Mouse (Mus musculus) intestine, embryonic 16.5 days (tissue): ENCODE results near the gene Car4. TPM values are rescaled to one million over a fixed set of nuclear protein-coding genes. Genes with fewer than 3 reads are reported as not detected.

ENCODE experiments used
- ATAC-seq: fragments of 200-750 bp; cut with Nextera tagmentation; 2 replicates; pipeline ENCODE4 v1.8.0; 2017; ENCODE audit warnings: moderate TSS enrichment, moderate library complexity
- H3K27ac ChIP-seq: fragments of 300-500 bp; sonication (generic); 2 replicates; pipeline ENCODE4 v1.5.1; 2014; ENCODE audit warnings: mild to moderate bottlenecking, low read length
- H3K27me3 ChIP-seq: fragments of 300-500 bp; sonication (generic); replicated peaks from 2 replicates; pipeline ENCODE4 v1.6.1; 2014; ENCODE audit warnings: low read length, control low read depth, mixed read lengths; ENCODE audit not compliant: control insufficient read depth, insufficient read depth
- H3K36me3 ChIP-seq: fragments of 300-500 bp; sonication (generic); 2 replicates; pipeline ENCODE4 v1.6.1; 2014; ENCODE audit warnings: low read length, control low read depth; ENCODE audit not compliant: control insufficient read depth, insufficient read depth
- H3K4me1 ChIP-seq: fragments of 300-500 bp; sonication (generic); 2 replicates; pipeline ENCODE4 v1.6.1; 2014; ENCODE audit warnings: low read length, control low read depth, mixed read lengths; ENCODE audit not compliant: control insufficient read depth, insufficient read depth
- H3K4me2 ChIP-seq: fragments of 300-500 bp; sonication (generic); 2 replicates; pipeline ENCODE4 v1.6.1; 2014; ENCODE audit warnings: low read depth, low read length, control low read depth
- H3K4me3 ChIP-seq: fragments of 300-500 bp; sonication (generic); 2 replicates; pipeline ENCODE4 v1.5.1; 2014; ENCODE audit warnings: mild to moderate bottlenecking, low read length
- H3K9ac ChIP-seq: fragments of 300-500 bp; sonication (generic); 2 replicates; pipeline ENCODE4 v1.6.1; 2014; ENCODE audit warnings: low read depth, low read length
- H3K9me3 ChIP-seq: fragments of 300-500 bp; sonication (generic); 2 replicates; pipeline ENCODE4 v1.6.1; 2016; ENCODE audit warnings: low read length, control low read depth; ENCODE audit not compliant: control insufficient read depth
- WGBS: fragments of 180-500 bp; shearing (Covaris S2); extraction: QIAGEN DNeasy Blood & Tissue Kit; methylation state at CpG from one replicate; pipeline ENCODE4 v1.1.7; 2014; 5-methylcytosine and 5-hydroxymethylcytosine counted together
- polyA plus RNA-seq: library from polyadenylated mRNA; unstranded; fragments of >200 nt; fragmentation: Nextera tagmentation; extraction: Ambion mirVana; gene quantifications from 2 replicates; pipeline ENCODE4 v1.2.1, GENCODE M21; 2015

Car4 gene
- polyA plus RNA-seq: 0.15 and 0.32 TPM in 2 replicates

DNA sequence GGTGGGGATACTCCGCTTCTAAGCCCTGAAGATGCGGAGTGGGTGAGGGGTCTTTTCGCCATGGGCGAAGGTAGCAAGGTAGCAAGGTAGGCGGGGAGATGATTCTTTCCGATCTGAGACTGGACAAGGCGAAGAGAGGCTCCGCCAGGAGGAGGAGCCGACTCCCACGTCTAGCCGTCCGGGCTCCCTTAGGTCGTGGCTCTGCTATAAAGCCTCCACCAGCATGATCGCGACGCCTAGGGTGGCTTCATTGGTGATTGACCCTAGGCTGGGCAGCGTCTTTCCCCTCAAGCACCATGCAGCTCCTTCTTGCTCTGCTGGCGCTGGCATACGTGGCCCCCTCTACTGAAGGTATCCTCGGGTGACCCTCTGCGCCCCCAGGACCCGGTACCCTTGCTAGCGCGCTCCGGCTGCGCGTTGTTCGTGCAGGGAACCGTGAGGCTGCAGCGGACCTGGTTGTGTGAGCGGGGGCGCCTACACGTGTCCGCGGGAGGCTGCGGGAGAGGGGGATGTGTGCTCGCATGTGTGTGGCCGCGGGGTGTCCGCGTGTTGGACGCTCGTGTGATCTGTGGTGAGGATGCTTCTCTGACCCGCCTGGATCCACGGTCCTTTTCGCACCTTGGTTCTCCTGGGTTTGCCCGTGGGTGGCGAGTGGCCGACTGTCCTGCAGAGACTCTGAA lies at the start of gene Car4:
TSS of gene Car4 (plus strand) at position 196 of the 680 bp plus-strand sequence.
- H3K27ac ChIP-seq: no peak within 1 kb of the TSS
- ATAC-seq: no peak
- H3K36me3 ChIP-seq: no peaks in the 10 kb centered on the region
- peaks cover 35% of the 10 kb centered on the region for H3K27me3 ChIP-seq
- under 1% methylated on average over 49 of the region's 49 CpGs for WGBS
- no peaks in the 10 kb centered on the region for H3K9me3 ChIP-seq
- peak within 1 kb of the TSS; percentile 49 for H3K4me2 ChIP-seq
- peak within 1 kb of the TSS; percentile 33 for H3K4me3 ChIP-seq
- H3K9ac ChIP-seq: peak within 1 kb of the TSS; percentile 24; the same call in 1 of the 2 replicates
- peaks cover 13% of the 10 kb centered on the region for H3K4me1 ChIP-seq

DNA sequence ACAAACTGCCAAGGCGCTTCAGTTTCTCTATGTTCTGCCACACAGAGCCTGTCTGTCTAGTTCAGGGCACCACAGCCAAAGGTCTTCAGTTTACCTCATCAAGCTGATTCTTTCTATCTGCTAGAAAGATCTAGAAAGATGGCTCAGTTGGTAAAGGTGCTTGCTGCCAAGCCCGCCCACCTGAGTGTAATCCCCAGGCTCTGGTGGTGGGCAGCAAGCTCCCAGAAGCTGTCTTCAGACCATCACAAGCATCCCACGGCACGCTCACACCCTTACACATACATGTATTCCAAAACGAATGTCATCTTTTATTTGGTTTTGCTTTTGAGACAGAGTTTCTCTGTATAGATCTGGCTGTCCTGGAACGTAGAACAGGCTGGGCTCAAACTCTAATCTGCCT lies 49.1 kb upstream of the Car4 start:
- Histone ChIP-seq H3K27me3 (no peaks in the 10 kb centered on the region), H3K9ac (no peak overlapping the region), H3K4me2 (no peak overlapping the region), H3K4me3 (no peak overlapping the region), H3K36me3 (peaks cover 10% of the 10 kb centered on the region; the same call in 1 of the 2 replicates), H3K4me1 (no peaks in the 10 kb centered on the region), H3K27ac (no peak overlapping the region), H3K9me3 (no peaks in the 10 kb centered on the region)
- no peak for ATAC-seq
- WGBS: 90% methylated on average over 6 of the region's 6 CpGs

DNA sequence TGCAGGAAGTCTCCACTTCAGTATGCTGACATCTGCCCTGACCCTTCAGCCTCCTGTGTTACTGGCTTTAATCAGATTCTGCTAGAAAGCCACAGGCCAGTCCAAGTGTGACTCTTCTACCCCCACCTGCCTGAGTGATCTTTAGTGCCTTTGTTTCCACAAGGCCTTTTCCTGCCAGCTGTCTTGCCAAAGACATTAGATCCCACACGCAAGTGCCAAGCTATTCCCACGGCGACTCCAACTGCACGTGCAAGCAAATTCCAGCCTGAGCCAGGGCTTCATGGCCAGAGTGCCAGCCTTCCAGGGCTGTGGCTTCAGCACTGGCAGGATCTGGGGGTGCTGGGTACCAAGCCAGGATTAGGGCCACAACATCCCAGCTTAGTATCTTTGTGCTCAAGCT lies 47.2 kb upstream of the Car4 start:
- Histone ChIP-seq H3K9me3 (no peaks in the 10 kb centered on the region), H3K4me3 (no peak overlapping the region), H3K9ac (no peak overlapping the region), H3K27me3 (no peaks in the 10 kb centered on the region), H3K4me2 (no peak overlapping the region), H3K4me1 (0 out of 2 replicates have a peak, but pooled peaks cover 2% of the 10 kb centered on the region), H3K27ac (no peak overlapping the region), H3K36me3 (peaks cover 10% of the 10 kb centered on the region; the same call in 1 of the 2 replicates)
- no peak for ATAC-seq
- WGBS: 84% methylated on average over 4 of the region's 4 CpGs

DNA sequence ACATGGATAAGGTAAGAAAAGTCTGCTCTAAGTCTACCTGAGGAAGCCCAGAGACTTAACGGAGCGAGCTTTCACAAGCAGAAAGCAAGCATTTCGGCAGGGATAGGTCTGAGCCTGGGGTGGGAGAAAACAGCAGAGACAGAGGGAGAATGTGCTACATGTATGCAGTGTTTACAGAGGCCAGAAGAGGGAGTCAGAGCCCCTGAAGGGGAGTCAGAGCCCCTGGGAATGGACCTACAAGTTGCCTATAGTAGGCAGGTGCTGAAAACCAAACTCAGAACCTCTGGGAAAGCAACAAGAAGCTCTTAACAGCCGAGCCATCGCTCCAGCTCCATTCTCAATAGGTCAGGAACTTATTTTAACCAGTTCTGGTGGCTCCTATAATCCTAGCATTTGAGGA lies 42.9 kb upstream of the Car4 start:
- H3K27ac ChIP-seq: no peak overlapping the region
- WGBS: 90% methylated on average over 5 of the region's 5 CpGs
- H3K4me1 ChIP-seq: 0 out of 2 replicates have a peak, but pooled peaks cover 3% of the 10 kb centered on the region
- H3K36me3 ChIP-seq: 0 out of 2 replicates have a peak, but pooled peaks cover 3% of the 10 kb centered on the region
- no peak overlapping the region for H3K9ac ChIP-seq
- no peak overlapping the region for H3K4me3 ChIP-seq
- no peak for ATAC-seq
- no peak overlapping the region for H3K4me2 ChIP-seq
- H3K27me3 ChIP-seq: no peaks in the 10 kb centered on the region
- H3K9me3 ChIP-seq: no peaks in the 10 kb centered on the region

DNA sequence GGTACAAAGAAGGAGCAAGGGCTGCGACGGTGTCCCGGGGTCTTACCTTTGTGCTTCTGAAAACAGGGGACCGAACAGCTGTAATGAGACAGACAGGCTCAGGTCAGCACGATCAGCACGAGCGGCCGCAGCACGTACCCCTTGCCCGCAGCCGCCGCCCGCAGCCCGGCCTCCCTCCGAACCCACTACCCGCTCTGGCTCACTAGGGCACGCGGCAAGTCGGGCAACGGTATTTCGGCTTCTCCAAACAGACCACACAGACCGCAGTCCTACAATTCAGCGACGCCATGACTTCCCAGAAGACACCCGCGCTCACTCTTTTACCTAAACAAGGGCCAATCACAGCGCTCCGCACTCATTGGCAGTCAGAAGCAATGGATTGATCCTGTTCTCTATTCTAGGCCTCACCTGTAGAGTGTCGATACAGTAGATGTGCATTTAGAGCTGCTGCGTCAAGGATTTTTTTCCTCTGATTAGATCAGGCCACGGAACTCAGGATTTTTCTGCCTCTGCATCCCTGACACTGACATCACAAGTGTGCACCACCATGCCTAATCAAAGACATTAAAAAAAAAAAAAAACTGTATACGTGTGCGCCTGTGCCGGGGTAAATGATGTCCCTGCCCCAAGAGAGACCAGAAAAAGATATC lies 41.4 kb upstream of the Car4 start, which contains the start of gene Znhit3:
TSS of gene Znhit3 (minus strand) at position 314 of the 650 bp plus-strand sequence.
- Histone ChIP-seq H3K36me3 (0 out of 2 replicates have a peak, but pooled peaks cover 3% of the 10 kb centered on the region), H3K27ac (no peak within 1 kb of the TSS), H3K4me2 (peak within 1 kb of the TSS; percentile 64), H3K9ac (peak within 1 kb of the TSS; percentile 93), H3K27me3 (no peaks in the 10 kb centered on the region), H3K9me3 (no peaks in the 10 kb centered on the region), H3K4me3 (peak within 1 kb of the TSS; percentile 90), H3K4me1 (0 out of 2 replicates have a peak, but pooled peaks cover 3% of the 10 kb centered on the region)
- 3% methylated on average over 34 of the region's 34 CpGs for WGBS
- peak; percentile 91 for ATAC-seq

DNA sequence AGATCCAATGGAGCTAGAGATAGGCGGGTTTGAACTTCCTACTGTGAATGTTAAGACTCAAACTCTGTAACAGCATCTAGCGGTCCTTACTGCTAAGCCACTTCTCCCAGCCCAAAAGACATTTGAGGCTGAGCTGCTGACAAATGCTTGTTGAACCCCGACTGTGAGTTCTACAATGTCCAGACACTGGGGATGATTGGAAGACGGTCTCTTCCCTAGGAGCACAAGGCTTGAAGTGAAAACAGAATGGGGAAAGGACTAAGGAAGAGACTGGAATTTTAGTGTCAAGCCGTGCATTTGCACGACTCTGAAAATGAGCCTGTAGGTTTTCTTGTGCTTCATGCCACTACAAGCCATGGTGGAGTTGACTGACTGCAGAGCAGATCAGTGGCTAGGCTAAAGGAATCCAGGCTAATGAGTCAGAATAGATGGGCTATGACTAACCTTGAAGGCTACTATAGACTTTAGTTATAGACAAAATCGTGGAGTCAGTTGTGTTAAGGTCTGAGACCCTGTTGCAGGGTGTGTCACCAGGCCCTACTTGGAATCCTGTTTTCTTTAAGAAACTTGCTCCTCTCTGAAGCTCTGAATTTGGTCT lies 40.8 kb upstream of the Car4 start:
- Histone ChIP-seq H3K27ac (no peak overlapping the region), H3K9me3 (no peaks in the 10 kb centered on the region), H3K4me1 (0 out of 2 replicates have a peak, but pooled peaks cover 3% of the 10 kb centered on the region), H3K27me3 (no peaks in the 10 kb centered on the region), H3K4me3 (peak overlapping the region; percentile 90), H3K9ac (peak overlapping the region; percentile 93; the same call in 1 of the 2 replicates), H3K4me2 (peak overlapping the region; percentile 47), H3K36me3 (0 out of 2 replicates have a peak, but pooled peaks cover 3% of the 10 kb centered on the region)
- 55% methylated on average over 7 of the region's 7 CpGs for WGBS
- ATAC-seq: no peak

DNA sequence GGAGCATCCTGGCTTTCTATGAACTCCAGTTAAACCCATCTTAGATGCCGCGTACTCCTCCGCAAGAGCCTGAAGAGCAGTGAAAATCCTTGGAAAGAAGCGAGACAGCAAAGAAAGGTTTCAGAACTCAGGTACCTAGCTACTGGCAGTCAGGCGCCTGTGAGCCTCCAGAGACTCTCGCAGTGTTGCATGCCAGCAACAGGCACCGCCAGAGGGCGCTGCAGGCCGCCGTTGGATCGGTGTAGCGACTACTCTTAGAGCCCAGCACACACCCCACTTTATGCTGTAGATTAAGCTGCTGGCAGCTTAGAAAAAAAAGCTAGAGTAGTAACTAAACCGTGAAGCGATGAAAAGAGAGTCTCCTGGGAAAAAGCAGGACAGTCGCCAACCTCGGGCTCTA lies 39.2 kb upstream of the Car4 start:
- Histone ChIP-seq H3K4me3 (no peak overlapping the region), H3K4me2 (peak overlapping the region; percentile 26; the same call in 1 of the 2 replicates), H3K4me1 (0 out of 2 replicates have a peak, but pooled peaks cover 3% of the 10 kb centered on the region), H3K36me3 (no peaks in the 10 kb centered on the region), H3K27ac (no peak overlapping the region), H3K9me3 (no peaks in the 10 kb centered on the region), H3K9ac (peak overlapping the region; percentile 4; the same call in 1 of the 2 replicates), H3K27me3 (no peaks in the 10 kb centered on the region)
- ATAC-seq: peak; percentile 68
- 7% methylated on average over 16 of the region's 16 CpGs for WGBS

DNA sequence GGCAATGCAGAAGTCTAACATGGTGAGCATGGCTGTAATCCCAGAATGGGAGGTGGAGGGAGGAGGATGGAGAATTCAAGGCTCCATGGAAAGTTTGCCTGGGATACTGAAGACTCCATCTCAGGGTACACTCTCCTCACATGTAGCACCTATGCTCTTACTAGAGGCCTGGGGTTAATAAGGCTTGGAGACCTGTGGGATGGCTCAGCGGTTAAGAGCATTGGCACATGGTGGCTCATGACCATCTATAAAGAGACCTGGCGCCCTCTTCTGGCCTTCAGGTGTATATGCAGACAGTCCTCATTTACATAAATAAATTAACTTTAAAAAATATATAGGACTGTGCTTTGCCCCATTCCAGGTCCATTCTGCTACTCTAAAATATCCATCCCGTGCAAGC lies 38.3 kb upstream of the Car4 start:
- H3K4me3 ChIP-seq: no peak overlapping the region

DNA sequence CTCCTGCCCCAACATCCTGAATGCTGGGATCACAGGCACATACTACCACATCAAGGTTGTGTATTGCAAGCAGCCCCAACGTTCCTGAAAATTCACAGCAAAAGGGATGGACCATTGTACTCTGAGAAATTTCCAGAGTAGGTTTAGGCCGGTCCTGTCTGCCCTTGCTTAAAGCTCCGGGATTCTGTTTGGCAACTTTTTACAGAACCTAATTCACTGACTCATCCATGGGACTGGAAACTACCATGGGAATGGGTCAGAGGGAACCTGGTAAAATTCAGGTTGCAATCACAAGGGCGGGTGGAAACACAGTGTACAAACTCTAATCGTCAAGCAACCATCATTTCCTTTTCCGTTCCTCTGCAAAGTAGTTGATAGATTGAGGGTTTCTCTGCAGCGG lies 37.6 kb upstream of the Car4 start:
- Histone ChIP-seq H3K9ac (no peak overlapping the region), H3K9me3 (no peaks in the 10 kb centered on the region)
- 67% methylated on average over 7 of the region's 7 CpGs for WGBS

More for the DNA sequence above, 38.3 kb upstream of the Car4 start:
- ATAC-seq: no peak
- no peak overlapping the region for H3K9ac ChIP-seq
- H3K27me3 ChIP-seq: no peaks in the 10 kb centered on the region
- no peaks in the 10 kb centered on the region for H3K36me3 ChIP-seq
- 0 out of 2 replicates have a peak, but pooled peaks cover 3% of the 10 kb centered on the region for H3K4me1 ChIP-seq
- 45% methylated on average over 3 of the region's 3 CpGs for WGBS
- no peak overlapping the region for H3K4me2 ChIP-seq
- no peak overlapping the region for H3K27ac ChIP-seq
- no peaks in the 10 kb centered on the region for H3K9me3 ChIP-seq

More for the DNA sequence above, 37.6 kb upstream of the Car4 start:
- Histone ChIP-seq H3K4me2 (no peak overlapping the region), H3K36me3 (no peaks in the 10 kb centered on the region), H3K4me1 (0 out of 2 replicates have a peak, but pooled peaks cover 3% of the 10 kb centered on the region), H3K27me3 (no peaks in the 10 kb centered on the region), H3K4me3 (no peak overlapping the region), H3K27ac (no peak overlapping the region)
- ATAC-seq: no peak
